Mouse (Mus musculus): ENCODE results near the gene Acsl1. TPM values are rescaled to one million over a fixed set of nuclear protein-coding genes. Genes with fewer than 3 reads are reported as not detected.

The Acsl1 gene
- total RNA-seq, 2 experiments from 2014 or later = 42.2 to 49.0 TPM

DNA sequence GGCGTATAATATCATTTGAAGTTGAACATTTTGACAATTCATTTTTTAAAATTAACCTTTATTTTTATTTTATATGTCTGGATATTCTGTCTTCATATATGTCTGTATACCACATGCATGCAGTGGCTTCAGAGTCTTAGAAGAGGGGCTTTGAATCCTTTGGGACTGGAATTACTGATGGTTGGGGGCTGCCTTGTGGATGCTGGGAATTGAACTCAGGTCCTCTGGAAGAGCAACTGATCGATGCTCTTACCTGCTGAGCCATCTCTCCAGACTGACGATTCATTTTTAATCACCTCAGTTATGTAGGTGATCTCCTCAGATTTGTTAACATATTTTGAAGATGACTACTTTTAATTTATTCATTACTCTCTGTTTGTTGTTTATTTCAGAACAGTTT is 3.3 kb downstream of the Acsl1 start:
- intact Hi-C loops (cut with DNase I) = no loop called here
- DNase-seq (ENCODE audit: low spot score in 2 of 2) = no peak

DNA sequence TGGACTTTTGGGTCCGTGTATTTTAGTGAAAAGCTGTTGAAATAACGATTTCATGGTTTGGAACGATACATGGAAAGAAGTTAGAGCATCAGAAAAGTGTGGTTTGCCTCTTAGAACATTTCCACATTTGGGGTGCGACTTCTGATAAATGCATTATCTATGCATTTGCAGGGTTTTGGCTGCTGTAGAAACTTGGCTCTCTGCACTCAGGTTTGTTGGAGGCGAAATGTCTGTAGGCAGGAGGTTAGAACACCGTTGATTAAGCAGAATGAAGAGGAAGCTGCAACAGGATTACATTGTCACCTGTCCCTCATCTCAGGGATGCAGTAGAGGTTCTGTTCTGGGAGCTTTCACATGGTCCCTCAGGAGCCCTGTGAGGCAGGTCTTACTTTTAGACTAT is 3.8 kb downstream of the Acsl1 start:
- no peak for DNase-seq (ENCODE audit: low spot score in 2 of 2)
- intact Hi-C loops (cut with DNase I) = no loop called here

DNA sequence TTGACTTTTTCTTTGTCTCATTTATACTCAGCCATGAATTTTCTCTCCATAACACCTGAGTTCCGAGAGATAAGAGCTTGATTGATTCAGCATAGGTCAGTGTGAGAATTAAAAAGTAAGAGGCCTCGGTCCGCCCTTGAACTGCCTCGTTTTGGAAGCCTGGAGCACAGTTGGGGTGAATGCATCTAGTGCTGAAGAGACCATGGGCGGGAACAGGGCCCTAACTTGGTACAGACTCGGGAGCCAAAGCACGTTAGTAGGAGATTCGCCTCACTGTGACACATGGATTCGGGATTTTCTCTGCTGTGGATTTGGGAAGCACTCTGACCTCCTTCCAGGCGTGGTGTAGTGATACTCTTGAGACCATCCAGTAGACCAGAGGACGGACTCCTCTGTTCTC is 4.6 kb downstream of the Acsl1 start:
- no peak for DNase-seq (ENCODE audit: low spot score in 2 of 2)
- intact Hi-C loops (cut with DNase I) = no loop called here

DNA sequence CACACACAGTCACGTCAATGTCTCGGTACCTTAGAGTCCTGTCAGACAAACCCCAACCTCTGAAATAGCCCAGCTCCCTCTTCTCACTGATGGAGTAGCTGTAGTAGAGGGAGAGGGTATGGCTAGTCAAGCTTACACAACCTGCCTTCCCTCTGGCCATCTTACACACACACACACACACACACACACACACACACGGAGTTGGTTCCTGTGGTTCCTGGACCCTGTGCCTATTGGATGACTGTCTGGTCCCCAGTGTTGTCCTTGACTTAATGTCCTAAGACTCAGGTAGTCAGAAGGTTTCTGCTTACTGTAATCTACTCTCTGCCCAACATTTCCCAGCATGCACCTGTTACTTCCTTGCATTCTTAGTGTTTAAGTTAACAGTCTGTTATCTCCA is 5.1 kb downstream of the Acsl1 start:
- intact Hi-C loops (cut with DNase I) = no loop called here

DNA sequence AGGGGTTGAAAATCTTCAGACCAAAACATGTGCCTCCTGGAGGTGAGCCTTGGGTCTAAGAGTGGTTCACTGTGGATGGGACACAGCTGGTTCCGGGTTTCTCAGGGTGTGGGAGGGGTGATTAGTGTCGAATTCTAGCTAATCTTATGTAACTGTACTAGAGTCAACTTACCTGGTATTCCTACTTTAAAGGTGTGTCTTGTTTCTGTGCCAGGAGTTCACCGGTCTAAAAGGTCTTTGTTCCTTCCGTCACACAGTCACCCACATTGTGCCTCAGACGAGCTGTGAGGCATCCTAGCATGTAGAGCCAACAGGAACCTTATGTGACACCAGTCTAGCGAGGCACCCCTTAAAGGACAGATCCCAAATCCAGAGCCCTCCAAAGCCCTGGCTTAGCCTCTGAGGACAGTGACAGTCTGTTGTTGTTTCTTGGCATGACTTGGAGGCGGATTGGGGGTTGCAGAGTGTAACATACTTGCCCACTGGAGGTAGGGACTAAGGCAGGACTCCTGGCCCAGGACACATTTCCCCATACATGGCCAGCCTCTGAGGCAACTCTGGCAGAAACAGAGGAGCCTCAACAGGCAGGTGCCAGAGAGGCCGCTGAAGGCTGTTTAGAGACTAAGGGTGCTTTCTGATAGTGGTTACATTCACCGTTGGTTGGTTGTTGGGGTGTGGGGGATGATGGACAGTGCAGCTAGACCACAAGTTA is 7.1 kb downstream of the Acsl1 start:
- intact Hi-C loops (cut with DNase I) = no loop called here

More for the DNA sequence above, 5.1 kb downstream of the Acsl1 start:
- DNase-seq (ENCODE audit: low spot score in 2 of 2) = no peak

DNA sequence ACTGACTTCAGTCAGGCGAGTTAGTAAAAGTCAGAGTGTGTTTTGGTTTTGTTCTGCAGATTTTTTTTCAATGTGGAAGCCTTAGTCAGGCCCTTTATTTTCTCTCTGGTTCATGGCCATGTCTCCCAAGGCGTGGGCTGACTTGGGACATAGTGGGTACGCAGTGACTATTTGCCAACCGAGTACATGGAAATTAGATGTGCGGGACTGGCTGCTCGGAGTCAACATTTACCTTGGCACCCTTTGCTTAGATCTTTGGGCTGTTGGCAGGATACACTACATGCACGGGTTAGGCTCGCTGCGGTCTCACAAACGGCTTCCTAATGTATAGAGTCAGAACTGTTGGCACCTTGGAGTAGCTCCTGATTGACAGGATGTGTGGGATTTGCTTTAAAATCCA is 7.9 kb downstream of the Acsl1 start:
- intact Hi-C loops (cut with DNase I) = no loop called here
- DNase-seq (ENCODE audit: low spot score in 2 of 2) = no peak

More for the DNA sequence above, 7.1 kb downstream of the Acsl1 start:
- DNase-seq (ENCODE audit: low spot score in 2 of 2) = no peak

DNA sequence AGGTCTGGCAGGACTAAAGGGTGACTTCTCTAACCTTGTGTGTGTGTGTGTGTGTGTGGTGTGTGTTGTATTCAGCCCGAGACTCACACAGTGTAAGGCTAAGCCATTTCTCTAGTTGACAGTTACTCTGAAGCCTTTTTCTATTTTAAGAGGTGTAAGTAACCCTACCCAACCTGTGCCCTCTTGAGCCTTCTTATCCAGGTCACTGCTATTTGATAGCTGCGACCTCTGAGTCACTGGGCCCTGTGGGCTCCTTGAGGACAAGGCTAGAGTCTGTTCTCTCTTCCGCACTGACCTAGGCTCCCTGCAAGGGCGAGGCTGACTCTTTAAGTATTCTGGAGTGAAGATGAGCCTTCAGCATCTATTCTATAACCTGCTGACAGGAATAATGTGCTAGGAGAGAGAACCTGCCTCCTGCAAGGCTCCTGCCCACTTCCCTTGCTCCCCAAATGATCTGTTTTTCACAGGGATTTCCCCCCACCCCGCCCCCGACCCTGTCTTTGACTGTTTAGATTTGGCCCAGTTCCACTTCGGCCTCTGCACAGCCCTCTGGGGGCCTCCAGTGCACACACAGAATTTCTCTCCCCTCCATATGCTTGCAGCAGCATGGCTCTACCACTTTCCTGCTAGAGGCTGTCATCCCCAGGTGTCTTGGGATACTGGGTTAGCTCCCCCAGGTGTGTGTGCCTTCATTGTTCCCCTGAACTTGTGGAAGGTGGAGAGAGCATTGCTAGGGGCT is 9.1 kb downstream of the Acsl1 start:
- intact Hi-C loops (cut with DNase I) = no loop called here
- no peak for DNase-seq (ENCODE audit: low spot score in 2 of 2)

DNA sequence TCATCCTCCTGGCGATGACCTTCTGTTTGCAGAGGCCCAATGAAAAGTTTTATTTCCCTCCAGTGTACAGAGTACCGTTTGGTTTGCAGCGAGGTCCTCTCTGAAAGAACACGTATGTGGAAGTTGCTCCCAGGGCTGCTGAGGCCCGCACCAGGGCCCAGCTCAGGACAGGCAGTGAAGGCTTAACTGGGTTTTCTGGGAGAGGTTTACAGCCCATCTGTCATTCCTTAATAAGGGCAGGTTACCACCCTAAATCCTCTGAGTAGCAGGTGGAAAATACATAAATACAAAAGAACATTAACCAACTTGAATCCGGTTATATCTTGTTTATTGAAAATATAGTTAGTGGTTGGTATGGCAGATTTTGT is 9.7 kb downstream of the Acsl1 start:
- intact Hi-C loops (cut with DNase I) = no loop called here
- no peak for DNase-seq (ENCODE audit: low spot score in 2 of 2)

DNA sequence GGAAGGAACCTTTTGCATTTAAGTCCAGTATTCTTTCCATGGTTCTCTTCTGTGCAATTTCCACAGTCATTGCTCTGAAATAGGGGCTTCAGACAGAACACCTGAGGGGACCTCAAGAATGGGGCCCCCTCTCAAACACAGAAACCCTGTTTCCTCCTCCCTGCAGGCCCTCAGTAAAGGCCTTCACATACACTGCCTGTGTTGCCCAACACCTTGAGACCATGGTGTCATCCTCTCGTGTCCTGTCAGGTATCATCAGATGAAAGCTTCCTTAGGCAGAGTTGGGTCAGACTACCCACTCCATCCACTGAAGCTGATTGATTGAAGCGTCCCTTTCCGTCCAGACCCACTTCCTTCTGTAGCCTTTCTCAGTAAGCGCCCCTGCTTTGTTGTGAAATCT is 11.9 kb downstream of the Acsl1 start:
- intact Hi-C loops (cut with DNase I) = no loop called here
- no peak for DNase-seq (ENCODE audit: low spot score in 2 of 2)

DNA sequence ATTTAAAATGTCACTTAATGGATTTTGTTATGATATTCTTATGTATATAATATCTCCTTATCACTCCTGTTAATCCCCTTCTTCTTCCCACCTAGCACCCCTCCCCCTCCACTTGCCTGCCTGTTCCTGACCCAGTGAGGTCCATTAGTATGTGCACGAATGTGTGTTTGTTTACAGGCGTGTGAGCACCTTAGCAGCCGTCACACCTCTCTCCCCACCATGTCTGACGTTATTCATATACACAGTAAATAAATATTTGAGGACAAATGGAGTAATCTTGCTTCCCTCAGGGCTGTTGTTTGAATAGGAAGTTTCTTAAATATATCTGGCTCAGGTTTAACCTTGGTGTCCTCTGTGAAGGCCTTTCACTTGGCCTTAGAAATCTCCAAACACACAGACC is 12.4 kb downstream of the Acsl1 start:
- DNase-seq (ENCODE audit: low spot score in 2 of 2) = no peak
- intact Hi-C loops (cut with DNase I) = no loop called here

DNA sequence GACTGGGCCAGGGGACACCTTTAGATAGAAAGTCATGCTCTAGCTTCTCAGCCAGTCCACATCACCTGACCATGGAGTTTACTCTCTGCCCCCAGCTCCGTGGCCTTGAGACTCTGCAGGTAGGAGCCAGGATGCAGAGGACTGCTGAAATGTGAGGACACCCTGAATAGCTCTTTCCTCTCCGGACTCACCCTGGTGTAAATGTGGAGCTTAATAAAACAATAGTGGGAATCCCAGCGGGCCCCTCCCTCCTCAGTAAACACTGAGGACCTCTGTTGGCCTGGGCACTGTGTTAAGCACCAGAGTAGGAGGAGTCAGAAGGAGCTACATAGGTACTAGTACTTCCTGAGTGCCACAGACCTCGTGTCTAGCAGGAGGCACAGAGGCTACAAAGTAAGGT is 13.2 kb downstream of the Acsl1 start:
- intact Hi-C loops (cut with DNase I) = no loop called here
- DNase-seq (ENCODE audit: low spot score in 2 of 2) = no peak

DNA sequence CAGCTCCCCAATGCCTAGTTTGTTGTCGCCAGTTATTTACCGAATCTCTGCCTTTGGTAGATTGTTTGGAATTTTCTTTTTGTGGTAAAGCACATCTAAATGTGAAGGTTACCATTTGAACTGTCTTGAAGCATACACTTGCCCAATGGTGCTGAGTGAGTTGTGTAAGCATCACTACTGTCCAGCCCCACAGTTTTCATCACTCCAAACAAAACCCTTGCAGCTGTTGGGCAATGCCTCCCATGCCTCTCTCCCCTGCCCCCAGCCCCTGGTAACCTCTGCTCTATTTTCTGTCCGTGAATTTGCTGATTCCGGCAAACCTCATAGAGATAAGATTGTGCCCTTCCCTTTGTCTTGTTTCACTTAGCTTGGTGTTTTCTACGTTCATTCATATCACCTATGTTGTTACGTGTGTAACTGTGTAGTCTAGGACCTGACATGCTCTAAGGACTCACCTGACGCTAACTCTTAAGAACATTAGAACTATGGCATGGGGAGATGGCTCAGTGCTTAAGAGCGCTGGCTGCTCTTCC is 14.2 kb downstream of the Acsl1 start:
- intact Hi-C loops (cut with DNase I) = no loop called here
- DNase-seq (ENCODE audit: low spot score in 2 of 2) = no peak

DNA sequence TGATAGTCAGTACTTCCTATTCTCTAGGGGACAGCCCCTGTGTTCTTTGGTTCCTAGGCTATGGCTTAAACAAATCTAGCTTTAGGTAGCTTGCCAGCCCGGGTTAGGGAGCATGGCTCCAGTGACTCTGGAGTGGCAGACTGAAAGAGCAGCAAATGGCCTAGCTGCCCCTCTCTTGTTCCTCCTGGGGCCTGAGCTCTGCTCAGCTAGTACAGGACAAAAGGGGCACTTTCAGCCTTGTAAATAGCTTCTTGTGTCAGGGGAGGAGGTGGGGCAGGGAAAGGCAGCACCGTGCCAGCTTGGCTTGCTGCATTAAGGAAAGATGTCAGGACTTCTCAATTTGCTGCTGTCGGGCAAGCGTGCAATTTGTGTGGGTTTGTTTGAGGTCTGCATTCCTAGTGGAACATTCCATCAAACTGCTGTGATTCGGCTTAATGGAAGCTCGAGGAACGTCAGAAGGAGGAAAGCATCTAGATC is 17.3 kb downstream of the Acsl1 start:
- DNase-seq (ENCODE audit: low spot score in 2 of 2) = peak in 1 of 2 experiments; percentile 33

DNA sequence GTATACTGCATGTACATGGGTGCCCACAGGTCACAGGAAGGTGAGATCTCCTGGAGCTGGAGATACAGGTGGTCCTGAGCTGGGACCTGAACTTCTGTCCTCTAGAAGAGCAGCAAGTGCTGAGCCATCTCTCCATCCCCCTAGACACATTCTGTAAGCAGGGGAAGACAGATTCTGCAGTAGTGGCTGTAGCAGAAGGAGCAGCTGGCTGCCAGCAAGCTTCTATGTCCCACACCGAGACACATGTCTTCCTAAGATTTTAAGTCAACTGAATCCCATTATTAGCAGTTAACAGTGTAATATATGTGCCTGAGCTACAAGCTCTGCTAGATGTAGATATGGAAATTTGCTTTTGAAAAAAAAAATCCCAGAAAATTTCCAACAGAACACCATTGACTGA is 18.4 kb downstream of the Acsl1 start:
- intact Hi-C loops (cut with DNase I) = no loop called here
- no peak for DNase-seq (ENCODE audit: low spot score in 2 of 2)

More for the DNA sequence above, 17.3 kb downstream of the Acsl1 start:
- intact Hi-C loops (cut with DNase I) = no loop called here

DNA sequence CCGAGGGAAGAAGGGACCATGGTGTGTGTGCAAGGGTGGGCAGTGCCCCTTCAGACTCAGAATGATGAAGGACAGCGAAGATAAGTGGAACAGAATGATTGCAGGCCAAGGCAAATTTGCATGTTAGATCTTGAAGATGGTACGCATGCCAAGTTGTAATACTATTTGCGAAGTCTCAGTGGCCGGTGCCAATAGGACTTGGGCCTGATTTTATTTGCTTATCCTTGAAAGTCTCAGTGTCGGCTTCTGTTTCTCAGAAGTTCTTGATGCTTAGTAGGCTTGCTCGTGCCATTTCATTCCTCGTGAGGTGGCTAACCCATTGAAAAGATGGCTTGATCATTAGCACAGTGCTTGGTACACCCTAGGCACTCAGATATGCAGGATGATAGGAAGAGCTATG is 19.4 kb downstream of the Acsl1 start:
- DNase-seq (ENCODE audit: low spot score in 2 of 2) = no peak
- intact Hi-C loops (cut with DNase I) = no loop called here

DNA sequence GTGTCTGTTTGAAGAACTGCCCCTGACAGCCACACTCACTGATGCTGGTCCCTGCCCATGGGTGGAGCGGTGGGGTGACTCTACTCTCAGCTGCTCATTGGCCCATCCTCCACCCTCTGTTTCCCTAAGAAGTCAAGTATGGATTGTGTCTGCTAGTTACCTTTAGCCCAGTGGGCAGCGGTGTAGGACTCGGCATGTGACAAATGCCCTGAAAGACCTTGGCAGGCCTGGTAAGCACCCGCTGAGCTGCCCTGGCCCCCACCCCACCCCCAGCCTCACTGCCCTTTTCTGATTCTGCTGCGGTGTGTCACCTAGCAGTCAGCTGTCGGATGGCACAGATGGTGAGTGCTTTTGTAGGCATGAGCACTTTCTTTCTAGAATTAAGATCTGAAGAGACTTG is 20.0 kb downstream of the Acsl1 start:
- no peak for DNase-seq (ENCODE audit: low spot score in 2 of 2)
- intact Hi-C loops (cut with DNase I) = no loop called here

DNA sequence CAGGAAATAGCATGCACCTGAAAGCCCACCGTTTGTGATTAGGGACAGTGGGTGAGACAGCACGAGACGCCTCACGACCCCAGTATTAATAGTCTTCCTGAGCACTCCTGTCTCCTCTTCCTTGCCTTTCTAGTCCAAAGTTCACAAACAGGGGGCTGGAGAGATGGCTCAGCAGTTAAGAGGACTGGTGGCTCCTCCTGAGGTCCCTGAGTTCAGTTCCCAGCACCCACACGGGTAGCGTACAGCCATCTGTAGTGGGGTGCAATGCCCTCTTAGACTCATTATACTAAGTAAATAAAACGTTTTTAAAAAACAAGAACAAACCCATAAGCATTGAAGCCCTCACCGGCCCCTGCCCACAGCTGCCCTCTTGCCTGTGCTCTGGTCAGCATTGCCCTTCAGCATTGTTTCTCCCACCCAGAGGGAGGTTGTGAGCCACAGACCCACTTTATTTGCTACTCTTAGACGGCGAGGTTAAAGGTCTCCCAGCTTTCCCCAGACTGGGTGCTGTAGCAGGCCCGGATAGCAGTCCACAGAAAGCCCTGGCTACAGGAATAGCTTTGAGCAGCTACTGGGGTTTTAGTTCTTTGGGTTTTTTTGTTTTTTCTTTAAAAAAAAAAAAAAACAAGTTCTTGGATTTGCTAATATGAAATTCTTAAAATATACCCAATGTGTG is 22.8 kb downstream of the Acsl1 start:
- intact Hi-C loops (cut with DNase I) = no loop called here
- no peak for DNase-seq (ENCODE audit: low spot score in 2 of 2)

DNA sequence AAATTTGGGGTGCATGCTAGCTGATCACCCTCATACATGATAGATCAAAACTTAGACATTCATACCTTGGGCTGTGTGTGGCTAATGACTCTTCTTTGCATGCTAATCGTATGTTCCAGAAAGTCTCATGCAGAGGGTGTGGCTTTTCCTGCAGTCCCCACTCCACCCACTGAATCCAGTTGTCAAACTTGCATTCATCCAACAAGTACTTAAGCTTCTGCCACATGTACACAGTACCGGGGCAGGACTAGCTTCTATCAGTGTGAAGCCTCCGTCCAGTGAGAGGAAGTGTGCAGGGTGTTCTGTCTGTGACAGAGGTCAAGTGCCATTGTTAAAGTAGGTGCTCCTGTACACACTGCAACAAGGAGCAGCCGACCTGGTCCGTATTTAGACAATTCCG is 26.0 kb downstream of the Acsl1 start:
- no peak for DNase-seq (ENCODE audit: low spot score in 2 of 2)
- intact Hi-C loops (cut with DNase I) = no loop called here

DNA sequence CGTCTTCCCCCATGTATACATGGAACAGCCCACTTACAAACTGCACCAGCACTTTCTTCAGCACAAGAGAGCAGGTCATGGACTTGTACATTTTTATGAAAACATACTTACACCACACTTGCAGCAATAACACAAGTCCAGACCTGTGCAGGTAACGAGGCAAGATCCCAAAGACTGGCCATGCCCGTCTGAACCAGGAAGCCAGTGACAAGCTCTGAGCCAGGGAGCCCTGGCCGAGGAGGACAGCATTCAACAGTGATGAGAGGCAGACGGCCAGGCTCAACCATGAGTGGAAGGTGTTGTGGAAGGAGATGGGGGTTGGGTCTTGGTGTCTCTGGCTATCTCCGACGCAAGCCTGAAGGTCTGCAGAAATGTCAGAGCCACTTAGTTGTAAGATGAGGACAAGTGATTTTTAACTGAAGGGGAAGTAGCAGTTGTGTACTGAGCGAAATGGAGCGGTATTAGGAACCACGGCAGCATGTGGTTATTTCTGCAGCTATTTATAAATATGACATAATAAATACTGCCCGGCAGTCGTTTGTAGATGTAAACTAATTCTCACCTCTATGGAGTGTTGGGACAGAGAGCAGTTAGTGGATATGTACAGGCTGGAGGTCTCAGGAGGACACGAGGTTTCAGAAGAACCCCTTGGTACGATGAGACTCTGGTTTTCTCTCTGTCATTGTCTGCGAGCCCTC is 26.6 kb downstream of the Acsl1 start:
- no peak for DNase-seq (ENCODE audit: low spot score in 2 of 2)
- intact Hi-C loops (cut with DNase I) = no loop called here
